Mouse (Mus musculus) erythroblast, adult 5-6 weeks (primary cell): ENCODE data around the gene Slc26a1. TPM values are rescaled to one million over a fixed set of nuclear protein-coding genes. Genes with fewer than 3 reads are reported as not detected.
A peak's percentile ranks its signal among the peaks of the same experiment; 100 is the strongest.

Experiments used
- ATAC-seq: replicated peaks from 2 replicates; pipeline ENCODE4 v1.8.0; 2016; ENCODE audit warnings: moderate number of reproducible peaks, mild to moderate bottlenecking, moderate TSS enrichment, inconsistent platforms; ENCODE audit not compliant: poor library complexity, low FRiP score, severe bottlenecking
- total RNA-seq, 2 experiments: library from RNA; stranded (forward) in 1 of 2; stranded (reverse) in 1 of 2; fragments of 150-400 nt in 1 of 2; fragments of 200-764, 138-1000 nt in 1 of 2; gene quantifications; 2 replicates each; pipeline versions ENCODE4 v1.2.3 to v1.2.4; 2015 to 2017; ENCODE audit warnings: low replicate concordance in 2 of 2

Gene Slc26a1
- total RNA-seq, 2 experiments from 2014 or later: 0.38 to 0.68 TPM

DNA sequence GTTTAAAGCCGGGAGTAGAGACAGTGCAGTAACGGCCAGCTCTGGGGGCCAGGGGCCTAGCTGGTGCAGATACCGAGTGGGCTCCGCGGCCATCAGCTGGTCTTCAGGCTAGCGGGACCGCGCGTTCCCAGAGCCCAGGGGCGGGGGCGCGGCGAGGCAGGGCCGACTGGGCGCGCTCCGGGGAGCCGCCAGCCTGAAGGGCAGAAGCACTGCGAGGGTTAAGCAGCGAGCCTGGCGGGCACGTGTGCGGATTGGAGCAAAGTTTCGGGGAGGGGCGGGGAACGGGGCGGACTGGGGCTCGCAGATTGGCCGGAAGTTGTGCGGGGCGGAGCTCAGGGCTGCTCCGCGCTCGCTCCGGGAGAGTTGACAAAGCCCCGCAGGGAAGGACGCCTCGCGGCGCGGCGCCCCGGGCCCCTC lies 18.5 kb upstream of the Slc26a1 start:
- peak; percentile 87 for ATAC-seq

DNA sequence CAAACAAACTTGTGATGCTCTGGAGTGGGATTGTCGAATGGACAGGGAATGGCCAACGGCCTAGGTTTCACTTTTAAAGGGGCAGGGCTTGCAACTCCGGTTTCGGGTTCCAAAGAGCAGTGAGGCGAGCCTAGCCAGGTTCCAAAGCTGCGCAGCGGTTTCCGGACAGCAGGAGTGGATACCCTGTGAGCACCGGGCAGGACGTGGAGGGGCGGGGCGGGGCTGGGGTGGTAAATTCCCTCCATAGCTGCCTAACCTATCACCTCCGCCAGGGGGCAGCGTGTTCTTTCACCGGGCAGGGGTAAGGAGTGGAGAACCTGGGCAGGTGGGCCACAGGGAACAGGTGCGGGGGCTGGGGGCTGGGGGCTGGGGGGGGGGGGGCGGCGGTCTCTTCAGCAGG lies 16.9 kb upstream of the Slc26a1 start, which contains the start of gene Fgfrl1:
TSS of gene Fgfrl1 (plus strand) at position 112 of the 400 bp plus-strand sequence.
- peak; percentile 48 for ATAC-seq

GRCm38 (mm10) chr5:108691152-108691551 lies 15.8 kb upstream of the Slc26a1 start:
- ATAC-seq: peak; percentile 49; the same call in 1 of the 2 replicates

GRCm38 (mm10) chr5:108689091-108689490 lies 13.7 kb upstream of the Slc26a1 start:
- no peak for ATAC-seq

GRCm38 (mm10) chr5:108680871-108681270 lies 5.5 kb upstream of the Slc26a1 start:
- ATAC-seq: no peak

- ATAC-seq: no peak
Observed at GRCm38 (mm10) chr5:108679909-108680308, 4.5 kb upstream of the Slc26a1 start.

GRCm38 (mm10) chr5:108678296-108678854 lies 3.0 kb upstream of the Slc26a1 start:
- ATAC-seq: no peak

DNA sequence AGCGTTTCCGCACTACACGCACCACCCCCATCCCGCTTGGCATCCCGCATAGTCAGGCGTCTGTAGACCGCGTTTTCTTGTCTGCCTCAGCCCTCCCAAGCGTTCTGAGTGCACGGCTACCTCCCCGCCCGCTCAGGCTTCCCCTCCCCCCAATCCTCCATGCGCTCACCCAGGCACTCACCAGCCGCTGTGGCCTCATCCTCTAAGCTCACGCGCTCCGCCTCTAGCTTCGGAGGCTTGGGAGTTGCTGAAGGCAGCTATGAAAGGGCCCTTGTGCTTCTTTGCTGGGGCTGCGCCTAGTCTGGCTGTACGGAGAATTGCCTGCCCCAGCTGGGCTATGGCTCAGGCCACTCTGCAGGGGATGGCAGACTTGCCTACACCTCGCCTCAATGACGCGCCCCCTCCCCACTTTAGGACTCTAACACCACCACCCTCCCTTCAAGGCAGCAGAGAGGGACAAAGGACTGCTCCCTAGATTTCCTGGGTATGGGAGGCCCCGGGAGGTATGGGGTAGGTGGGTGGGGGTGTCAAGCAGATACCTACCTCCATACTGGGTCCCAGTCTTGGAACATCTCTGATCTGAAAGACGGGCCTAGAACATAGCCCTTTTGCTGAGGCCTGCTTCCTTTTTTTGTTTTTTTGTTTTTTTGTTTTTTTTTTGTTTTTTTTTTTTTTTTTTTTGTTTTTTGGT lies 2.4 kb upstream of the Slc26a1 start:
- ATAC-seq: no peak

DNA sequence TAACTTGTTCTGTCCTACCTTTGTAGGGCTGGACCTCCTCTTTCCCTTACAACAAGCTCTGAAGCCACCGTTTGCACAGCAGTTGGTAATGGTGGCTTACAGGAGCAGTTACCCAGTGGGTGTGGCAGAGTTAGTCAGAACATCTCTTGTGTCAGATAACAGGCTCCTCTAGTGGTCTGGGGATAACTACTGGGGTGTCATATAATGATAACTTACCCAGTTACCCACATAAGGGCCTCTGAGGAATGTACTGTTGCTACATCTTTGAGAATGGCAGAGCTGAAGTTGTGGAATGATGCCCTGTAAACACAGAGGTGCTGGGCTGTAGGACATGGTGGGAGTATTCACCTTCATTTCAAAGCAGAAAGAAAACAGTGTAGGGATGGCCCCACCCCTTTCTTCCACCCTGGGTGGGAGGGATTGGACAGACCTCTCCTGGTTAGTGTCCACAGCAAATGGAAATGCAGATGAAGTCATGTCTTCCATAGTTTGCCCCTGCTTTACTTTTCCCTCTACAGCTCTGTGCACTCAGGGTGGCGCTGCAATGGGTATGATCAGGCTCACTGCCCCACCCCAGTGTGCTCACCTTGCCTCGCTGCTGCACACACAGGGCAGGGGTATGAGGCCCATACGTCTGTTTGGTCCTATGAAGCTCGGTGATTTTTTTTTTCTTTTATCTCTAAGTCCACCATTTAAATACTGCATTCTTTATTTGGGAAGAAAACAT lies 1.6 kb upstream of the Slc26a1 start:
- ATAC-seq: peak; percentile 65

DNA sequence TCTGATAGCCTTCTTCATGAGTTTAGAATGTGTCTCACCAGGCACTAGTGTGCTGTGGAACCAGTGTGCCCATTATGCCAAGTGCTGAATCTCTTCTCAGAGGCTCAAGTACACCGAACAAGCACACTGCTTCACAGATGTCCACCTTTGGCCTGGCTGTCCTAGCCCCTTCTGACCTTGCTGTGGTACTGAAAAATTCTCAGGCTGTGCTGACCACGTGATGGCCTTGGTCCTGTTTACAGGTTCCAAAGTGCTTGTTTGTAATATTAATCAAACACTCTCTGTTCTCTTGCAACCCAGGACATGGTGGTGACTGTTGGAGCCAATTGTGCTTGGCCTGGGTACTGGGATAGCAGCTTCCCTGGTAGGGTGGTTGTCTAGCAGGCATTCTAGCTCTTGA lies 745 bp downstream of the Slc26a1 start:
- ATAC-seq: no peak

DNA sequence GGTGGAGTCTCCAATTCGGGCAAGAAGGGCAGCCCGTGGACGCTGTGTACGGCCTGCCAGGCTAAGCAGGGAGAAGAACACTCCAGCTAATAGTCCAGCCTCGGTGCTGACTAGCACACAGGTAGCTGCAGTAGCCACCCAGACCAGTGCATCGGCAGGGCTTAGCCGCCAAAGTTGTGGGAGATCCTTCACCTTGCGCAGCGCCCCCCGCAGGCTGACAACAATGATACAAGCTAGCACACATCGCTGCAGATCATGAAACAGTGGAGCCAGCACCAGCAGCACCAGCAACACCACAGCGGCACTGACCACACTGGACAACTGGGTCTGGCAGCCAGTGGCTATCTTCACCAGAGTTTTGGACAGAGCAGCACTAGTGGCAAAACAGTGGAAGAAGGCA lies 3.6 kb downstream of the Slc26a1 start:
- ATAC-seq: no peak

- peak; percentile 48 for ATAC-seq
Observed at GRCm38 (mm10) chr5:108670785-108671184, 4.6 kb downstream of the Slc26a1 start.

- ATAC-seq: no peak
Observed at GRCm38 (mm10) chr5:108669986-108670385, 5.4 kb downstream of the Slc26a1 start.

DNA sequence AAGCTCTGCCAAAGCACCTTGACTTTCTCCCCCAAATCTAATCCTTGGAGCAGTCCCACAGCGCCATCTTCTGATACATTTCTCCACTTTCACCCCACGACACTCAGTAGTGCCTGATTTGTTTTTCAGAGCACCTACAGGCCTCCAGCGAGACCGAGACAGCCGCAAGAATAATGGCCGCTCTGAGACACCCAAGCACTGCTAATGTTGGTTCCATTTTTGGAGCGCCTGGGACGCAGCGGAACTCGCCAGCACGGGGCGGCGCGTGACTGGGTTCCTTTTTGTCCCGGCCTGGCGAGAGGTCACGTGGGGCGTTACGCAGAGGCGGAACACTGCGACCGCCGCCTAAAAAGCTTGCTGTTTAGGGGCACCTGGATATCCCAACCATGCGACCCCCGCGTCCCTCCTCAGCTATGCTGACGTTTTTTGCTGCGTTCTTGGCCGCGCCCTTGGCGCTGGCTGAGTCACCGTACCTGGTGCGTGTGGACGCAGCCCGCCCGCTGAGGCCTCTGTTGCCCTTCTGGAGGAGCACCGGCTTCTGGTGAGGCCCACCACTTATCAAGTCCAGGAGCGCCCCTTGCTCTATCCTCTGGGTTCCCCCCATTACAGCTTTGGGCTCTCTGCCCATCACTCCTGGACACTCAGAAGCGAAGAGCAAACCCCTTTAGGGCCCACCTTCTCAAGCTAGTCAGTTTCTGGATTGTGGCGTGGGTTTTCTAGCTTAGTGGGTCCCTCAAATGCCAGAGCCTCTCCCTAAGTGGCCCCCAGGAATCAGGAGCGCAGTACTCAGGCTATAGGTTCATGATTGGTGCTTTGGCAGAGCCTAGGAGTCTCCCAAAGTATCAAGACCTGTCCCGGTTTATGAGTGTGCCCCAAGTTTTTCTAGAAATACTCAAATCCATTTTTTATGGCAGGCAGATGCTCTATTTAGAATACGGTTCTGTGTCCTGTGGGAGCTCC lies 6.1 kb downstream of the Slc26a1 start, which contains the start of gene Dgkq:
TSS of gene Dgkq (minus strand) at position 696 of the 960 bp plus-strand sequence.
- peak; percentile 85 for ATAC-seq

- no peak for ATAC-seq
Observed at GRCm38 (mm10) chr5:108668387-108668932, 6.9 kb downstream of the Slc26a1 start.

- ATAC-seq: no peak
Observed at GRCm38 (mm10) chr5:108667370-108667769, 8.0 kb downstream of the Slc26a1 start.

DNA sequence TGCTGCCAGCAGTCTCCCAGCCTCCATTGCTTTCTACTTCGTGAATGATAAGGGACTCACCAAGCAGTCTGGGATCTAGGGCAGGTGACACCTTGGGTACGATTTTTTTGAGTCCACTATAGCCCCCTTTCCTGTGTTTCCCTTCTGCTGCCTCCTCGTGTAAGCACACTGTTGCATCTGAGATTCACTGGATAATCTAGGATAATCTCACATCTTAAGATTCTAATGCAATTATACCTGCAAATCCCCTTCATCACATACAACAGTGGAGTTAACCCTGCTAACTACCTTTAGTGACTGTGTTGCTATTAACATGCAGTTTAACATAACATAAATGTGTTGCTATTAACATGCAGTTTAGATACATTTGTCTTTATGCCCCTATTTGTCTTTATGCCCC lies 10.3 kb downstream of the Slc26a1 start:
- no peak for ATAC-seq

- no peak for ATAC-seq
Observed at GRCm38 (mm10) chr5:108662772-108663171, 12.6 kb downstream of the Slc26a1 start.

DNA sequence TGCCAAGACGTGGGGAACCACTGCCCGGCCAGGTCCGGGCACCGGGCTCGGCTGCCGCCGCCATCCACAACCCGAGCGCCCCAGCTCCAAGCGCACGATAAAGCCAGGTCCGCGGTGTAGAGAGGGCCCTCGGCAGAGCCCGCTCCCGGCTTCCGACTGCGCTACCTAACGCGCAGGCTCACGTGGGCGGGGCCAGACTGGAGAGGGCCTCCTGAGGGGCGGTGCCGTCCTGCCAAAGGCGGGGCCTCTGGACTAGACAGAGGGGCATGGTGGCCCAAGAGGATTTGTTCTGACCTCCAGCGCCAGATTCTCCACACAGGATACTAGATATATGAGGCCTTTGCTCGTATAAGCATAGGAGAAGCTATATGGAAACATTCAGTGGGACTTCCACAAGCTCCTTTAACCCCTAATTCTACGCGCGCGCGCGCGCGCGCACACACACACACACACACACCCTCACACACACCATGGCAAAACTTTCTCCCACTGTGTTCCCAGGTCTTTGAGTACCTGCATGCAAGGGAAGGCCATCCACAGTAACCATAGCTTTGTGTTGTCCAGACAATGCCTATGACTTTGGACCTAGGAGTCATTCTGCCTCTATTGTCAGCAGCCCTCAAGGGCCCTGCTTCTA lies 14.6 kb downstream of the Slc26a1 start:
- ATAC-seq: peak; percentile 98
